Mouse (Mus musculus) neural tube, embryonic 14.5 days (tissue): ENCODE results near the gene Gpr83. TPM values are rescaled to one million over a fixed set of nuclear protein-coding genes. Genes with fewer than 3 reads are reported as not detected.

Experiments used
- ATAC-seq: fragments of 200-750 bp; cut with Nextera tagmentation; 2 replicates; pipeline ENCODE4 v1.8.0; 2017; ENCODE audit warnings: low read depth, mild to moderate bottlenecking, moderate TSS enrichment, moderate library complexity
- H3K27ac ChIP-seq: fragments of 300-500 bp; sonication (generic); 2 replicates; pipeline ENCODE4 v1.5.1; 2014; ENCODE audit warnings: low read depth, mild to moderate bottlenecking, control low read depth, low read length, moderate library complexity, mixed read lengths
- H3K27me3 ChIP-seq: fragments of 300-500 bp; sonication (generic); 2 replicates; pipeline ENCODE4 v1.6.1; 2014; ENCODE audit warnings: low read length; ENCODE audit not compliant: control insufficient read depth, insufficient read depth
- H3K36me3 ChIP-seq: fragments of 300-500 bp; sonication (generic); 2 replicates; pipeline ENCODE4 v1.6.1; 2014; ENCODE audit warnings: low read length, mixed read lengths; ENCODE audit not compliant: control insufficient read depth, insufficient read depth
- H3K4me1 ChIP-seq: fragments of 300-500 bp; sonication (generic); 2 replicates; pipeline ENCODE4 v1.6.1; 2014; ENCODE audit warnings: low read length; ENCODE audit not compliant: control insufficient read depth, insufficient read depth
- H3K4me2 ChIP-seq: fragments of 300-500 bp; sonication (generic); 2 replicates; pipeline ENCODE4 v1.6.1; 2014; ENCODE audit warnings: mild to moderate bottlenecking, low read depth, low read length, control low read depth
- H3K4me3 ChIP-seq: fragments of 300-500 bp; sonication (generic); 2 replicates; pipeline ENCODE4 v1.5.1; 2014; ENCODE audit warnings: low read depth, low read length, control low read depth, mixed read lengths
- H3K9ac ChIP-seq: fragments of 300-500 bp; sonication (generic); replicated peaks from 2 replicates; pipeline ENCODE4 v1.6.1; 2014; ENCODE audit warnings: low read depth, mild to moderate bottlenecking, control low read depth, low read length, mixed read lengths
- H3K9me3 ChIP-seq: fragments of 300-500 bp; sonication (generic); 2 replicates; pipeline ENCODE4 v1.6.1; 2016; ENCODE audit warnings: low read length; ENCODE audit not compliant: control insufficient read depth
- WGBS: fragments of 180-500 bp; shearing (Covaris S2); extraction: QIAGEN DNeasy Blood & Tissue Kit; methylation state at CpG from one replicate; pipeline ENCODE4 v1.1.7; 2014; 5-methylcytosine and 5-hydroxymethylcytosine counted together
- polyA plus RNA-seq: library from polyadenylated mRNA; unstranded; fragments of >200 nt; fragmentation: Nextera tagmentation; extraction: Ambion mirVana; gene quantifications from 2 replicates; pipeline ENCODE4 v1.2.1, GENCODE M21; 2014

The Gpr83 gene
- polyA plus RNA-seq, 1 experiment from 2014 or later = 0.75 TPM

DNA sequence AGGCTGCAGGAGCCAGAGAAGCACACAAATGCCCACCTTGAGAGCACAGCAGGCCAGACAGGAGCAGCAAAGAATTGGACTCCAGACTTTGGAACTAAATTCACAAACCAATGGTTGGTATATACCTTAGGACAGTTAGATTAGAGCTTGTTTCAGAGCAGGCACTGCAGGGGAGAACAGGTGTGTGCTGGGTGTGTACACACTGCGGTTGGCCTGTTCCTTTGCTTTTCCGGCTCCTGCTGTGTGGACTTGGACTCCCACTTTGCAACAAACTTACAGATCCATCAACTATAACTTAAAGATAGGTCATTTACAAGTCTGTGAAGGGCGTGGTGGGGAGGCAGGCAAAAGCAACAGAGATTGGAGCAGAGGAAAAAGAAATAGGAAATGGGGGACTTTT is 1.2 kb upstream of the Gpr83 start:
- WGBS = 89% methylated on average over 3 of the region's 3 CpGs
- Histone ChIP-seq H3K9ac (no peak overlapping the region), H3K4me3 (no peak overlapping the region), H3K27me3 (peaks cover 6% of the 10 kb centered on the region), H3K36me3 (no peaks in the 10 kb centered on the region), H3K4me1 (peaks cover 4% of the 10 kb centered on the region; the same call in 1 of the 2 replicates), H3K9me3 (no peaks in the 10 kb centered on the region), H3K27ac (no peak overlapping the region), H3K4me2 (no peak overlapping the region)
- ATAC-seq = no peak

DNA sequence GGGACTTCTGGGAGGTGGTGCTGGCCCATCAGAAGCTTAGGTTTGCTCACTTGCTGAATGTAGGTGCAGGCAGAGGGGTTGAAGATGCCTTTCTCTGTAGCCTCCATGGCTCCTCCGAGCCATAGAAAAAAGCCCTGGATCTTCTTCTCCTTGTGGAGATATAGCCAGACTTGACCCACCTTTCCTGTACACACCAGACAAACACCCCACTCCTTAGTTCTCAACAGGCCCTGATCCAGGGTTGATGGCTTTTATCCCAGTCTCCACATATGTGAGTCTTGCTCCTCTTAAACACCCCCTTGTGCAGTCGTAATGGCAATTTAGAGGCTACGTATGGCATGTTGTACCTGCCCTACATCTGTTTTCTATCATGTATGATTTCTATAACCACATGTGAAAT is 3.1 kb downstream of the Gpr83 start:
- ATAC-seq = no peak
- no peak overlapping the region for H3K27ac ChIP-seq
- no peaks in the 10 kb centered on the region for H3K9me3 ChIP-seq
- WGBS = 94% methylated on average over 3 of the region's 3 CpGs
- no peaks in the 10 kb centered on the region for H3K36me3 ChIP-seq
- H3K27me3 ChIP-seq = peaks cover 6% of the 10 kb centered on the region
- peaks cover 4% of the 10 kb centered on the region; the same call in 1 of the 2 replicates for H3K4me1 ChIP-seq
- H3K9ac ChIP-seq = no peak overlapping the region
- no peak overlapping the region for H3K4me2 ChIP-seq
- no peak overlapping the region for H3K4me3 ChIP-seq

DNA sequence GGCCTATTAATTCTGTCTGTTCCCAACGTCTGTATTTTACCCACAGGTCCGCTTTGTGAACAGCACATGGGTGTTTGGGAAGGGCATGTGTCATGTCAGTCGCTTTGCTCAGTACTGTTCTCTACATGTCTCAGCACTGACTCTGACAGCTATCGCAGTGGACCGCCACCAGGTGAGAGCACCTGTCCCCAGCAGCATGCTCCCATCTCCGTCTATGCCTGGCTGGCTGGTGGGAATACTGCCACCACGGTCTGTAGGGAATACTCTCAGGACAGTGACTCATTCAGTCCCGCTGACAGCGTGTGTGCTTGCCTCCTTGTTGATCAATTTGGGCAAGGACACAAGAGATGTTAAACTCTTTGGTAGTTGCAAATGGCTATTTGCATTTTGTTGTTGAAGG is 4.7 kb downstream of the Gpr83 start:
- Histone ChIP-seq H3K9me3 (no peaks in the 10 kb centered on the region), H3K27me3 (no peaks in the 10 kb centered on the region; the same call in none of the 2 replicates), H3K4me3 (no peak overlapping the region), H3K9ac (no peak overlapping the region), H3K36me3 (no peaks in the 10 kb centered on the region), H3K4me2 (no peak overlapping the region), H3K27ac (no peak overlapping the region), H3K4me1 (peaks cover 4% of the 10 kb centered on the region; the same call in 1 of the 2 replicates)
- WGBS = 83% methylated on average over 9 of the region's 9 CpGs
- ATAC-seq = no peak

DNA sequence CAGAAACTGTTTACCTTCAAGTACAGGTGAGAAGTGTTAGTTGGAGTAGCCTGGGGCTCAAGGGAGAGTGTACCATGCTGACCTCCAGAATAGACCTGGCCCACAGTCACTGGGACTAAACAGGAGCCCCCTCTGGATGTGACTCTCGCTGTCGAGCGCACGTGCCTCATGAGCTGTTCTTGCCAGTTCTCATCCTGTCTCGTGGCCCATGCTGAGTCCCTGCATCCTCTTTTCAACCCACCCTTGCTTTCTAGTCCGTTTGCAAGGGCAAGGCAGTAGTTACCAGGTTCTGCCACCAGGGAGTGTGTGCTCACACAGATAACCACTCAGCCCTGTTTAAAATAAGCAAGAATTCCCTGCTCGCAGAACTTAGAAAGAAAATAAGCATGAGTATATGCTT is 6.9 kb downstream of the Gpr83 start:
- H3K36me3 ChIP-seq = no peaks in the 10 kb centered on the region
- 35% methylated on average over 7 of the region's 7 CpGs for WGBS
- peak; percentile 55; the same call in 1 of the 2 replicates for ATAC-seq
- no peaks in the 10 kb centered on the region for H3K27me3 ChIP-seq
- H3K4me1 ChIP-seq = peaks cover under 1% of the 10 kb centered on the region; the same call in 1 of the 2 replicates
- no peak overlapping the region for H3K9ac ChIP-seq
- no peak overlapping the region for H3K4me2 ChIP-seq
- no peak overlapping the region for H3K4me3 ChIP-seq
- no peaks in the 10 kb centered on the region for H3K9me3 ChIP-seq
- no peak overlapping the region for H3K27ac ChIP-seq

DNA sequence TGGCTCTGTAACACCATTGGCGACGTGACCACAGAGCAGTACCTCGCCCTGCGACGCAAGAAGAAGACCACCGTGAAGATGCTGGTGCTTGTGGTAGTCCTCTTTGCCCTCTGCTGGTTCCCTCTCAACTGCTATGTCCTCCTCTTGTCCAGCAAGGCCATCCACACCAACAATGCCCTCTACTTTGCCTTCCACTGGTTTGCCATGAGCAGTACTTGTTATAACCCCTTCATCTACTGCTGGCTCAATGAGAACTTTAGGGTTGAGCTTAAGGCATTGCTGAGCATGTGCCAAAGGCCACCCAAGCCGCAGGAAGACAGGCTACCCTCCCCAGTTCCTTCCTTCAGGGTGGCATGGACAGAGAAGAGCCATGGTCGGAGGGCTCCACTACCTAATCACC is 8.3 kb downstream of the Gpr83 start:
- H3K4me3 ChIP-seq = no peak overlapping the region
- H3K4me2 ChIP-seq = no peak overlapping the region
- ATAC-seq = no peak
- H3K36me3 ChIP-seq = no peaks in the 10 kb centered on the region
- no peak overlapping the region for H3K9ac ChIP-seq
- no peaks in the 10 kb centered on the region for H3K27me3 ChIP-seq
- no peaks in the 10 kb centered on the region for H3K9me3 ChIP-seq
- no peak overlapping the region for H3K27ac ChIP-seq
- H3K4me1 ChIP-seq = peaks cover 3% of the 10 kb centered on the region; the same call in 1 of the 2 replicates
- 99% methylated on average over 8 of the region's 8 CpGs for WGBS

DNA sequence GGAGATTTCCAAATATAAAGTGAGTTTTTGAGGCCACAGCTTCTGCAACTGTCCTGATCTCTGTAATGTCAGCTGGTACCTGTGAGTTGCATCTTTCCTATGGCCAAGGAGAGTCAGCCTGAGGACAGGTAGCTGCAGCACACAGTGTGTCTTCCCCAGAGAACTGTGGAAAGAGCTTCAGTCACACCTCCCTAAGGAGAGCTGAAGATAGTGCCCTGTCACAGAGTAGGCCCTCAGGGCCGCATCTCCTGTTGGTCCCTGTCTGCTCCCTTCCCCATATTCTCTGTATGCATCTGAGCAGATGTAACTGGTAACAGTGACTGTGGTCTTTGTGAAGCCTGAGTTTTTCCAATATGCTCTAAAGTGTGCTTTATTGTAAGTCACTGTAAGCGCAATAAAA is 10.4 kb downstream of the Gpr83 start:
- ATAC-seq = no peak
- peaks cover 3% of the 10 kb centered on the region; the same call in 1 of the 2 replicates for H3K4me1 ChIP-seq
- 93% methylated on average over 2 of the region's 2 CpGs for WGBS
- no peak overlapping the region for H3K9ac ChIP-seq
- H3K9me3 ChIP-seq = no peaks in the 10 kb centered on the region
- no peaks in the 10 kb centered on the region for H3K27me3 ChIP-seq
- no peak overlapping the region for H3K27ac ChIP-seq
- no peaks in the 10 kb centered on the region for H3K36me3 ChIP-seq
- no peak overlapping the region for H3K4me3 ChIP-seq
- no peak overlapping the region for H3K4me2 ChIP-seq

DNA sequence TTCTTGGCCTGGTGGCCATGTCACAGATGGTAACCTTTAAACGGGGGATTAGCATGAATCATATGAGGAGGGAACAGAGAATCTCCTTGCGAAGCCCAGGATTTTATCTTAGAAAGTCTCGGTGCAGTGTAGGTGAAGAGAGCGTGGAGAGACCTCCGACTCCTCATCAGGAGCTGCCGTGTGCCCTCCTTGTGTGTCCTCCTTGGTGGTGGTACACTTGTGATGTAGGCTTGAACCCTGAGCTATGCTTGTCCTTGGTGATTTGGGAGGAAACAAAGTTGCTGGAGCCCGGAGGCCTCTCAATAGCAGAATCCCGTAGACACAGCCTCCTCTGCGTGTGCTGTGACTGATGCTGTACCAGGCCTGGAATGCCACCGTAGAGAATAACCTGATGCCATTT is 10.8 kb downstream of the Gpr83 start:
- Histone ChIP-seq H3K4me2 (no peak overlapping the region), H3K9ac (no peak overlapping the region), H3K9me3 (no peaks in the 10 kb centered on the region), H3K36me3 (no peaks in the 10 kb centered on the region), H3K27me3 (no peaks in the 10 kb centered on the region), H3K4me3 (no peak overlapping the region), H3K27ac (no peak overlapping the region), H3K4me1 (peaks cover 3% of the 10 kb centered on the region; the same call in 1 of the 2 replicates)
- WGBS = 90% methylated on average over 10 of the region's 10 CpGs
- no peak for ATAC-seq

DNA sequence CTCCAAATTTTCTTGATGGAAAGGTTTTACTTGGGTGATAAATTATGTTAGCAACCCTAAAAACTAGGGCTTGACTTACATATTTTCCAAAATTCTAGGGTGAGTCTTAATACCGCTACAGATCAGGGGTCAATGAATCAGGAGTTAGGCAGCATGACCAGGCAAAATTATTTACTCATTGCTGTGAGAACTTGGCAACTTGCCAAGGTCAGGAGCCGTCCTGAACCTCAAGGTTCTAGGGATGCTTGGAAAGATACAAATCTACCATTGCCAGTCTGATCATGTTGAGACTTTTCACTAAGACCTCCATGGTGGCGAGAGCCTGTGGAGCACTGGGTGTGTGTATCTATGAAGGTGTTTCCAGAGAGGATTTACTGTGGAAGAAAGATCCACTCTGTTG is 11.5 kb downstream of the Gpr83 start:
- WGBS = 60% methylated on average over 3 of the region's 3 CpGs
- H3K27me3 ChIP-seq = no peaks in the 10 kb centered on the region
- no peak overlapping the region for H3K4me2 ChIP-seq
- no peak overlapping the region for H3K4me3 ChIP-seq
- H3K36me3 ChIP-seq = no peaks in the 10 kb centered on the region
- no peak for ATAC-seq
- no peaks in the 10 kb centered on the region for H3K9me3 ChIP-seq
- no peak overlapping the region for H3K27ac ChIP-seq
- peaks cover 3% of the 10 kb centered on the region; the same call in 1 of the 2 replicates for H3K4me1 ChIP-seq
- H3K9ac ChIP-seq = no peak overlapping the region

DNA sequence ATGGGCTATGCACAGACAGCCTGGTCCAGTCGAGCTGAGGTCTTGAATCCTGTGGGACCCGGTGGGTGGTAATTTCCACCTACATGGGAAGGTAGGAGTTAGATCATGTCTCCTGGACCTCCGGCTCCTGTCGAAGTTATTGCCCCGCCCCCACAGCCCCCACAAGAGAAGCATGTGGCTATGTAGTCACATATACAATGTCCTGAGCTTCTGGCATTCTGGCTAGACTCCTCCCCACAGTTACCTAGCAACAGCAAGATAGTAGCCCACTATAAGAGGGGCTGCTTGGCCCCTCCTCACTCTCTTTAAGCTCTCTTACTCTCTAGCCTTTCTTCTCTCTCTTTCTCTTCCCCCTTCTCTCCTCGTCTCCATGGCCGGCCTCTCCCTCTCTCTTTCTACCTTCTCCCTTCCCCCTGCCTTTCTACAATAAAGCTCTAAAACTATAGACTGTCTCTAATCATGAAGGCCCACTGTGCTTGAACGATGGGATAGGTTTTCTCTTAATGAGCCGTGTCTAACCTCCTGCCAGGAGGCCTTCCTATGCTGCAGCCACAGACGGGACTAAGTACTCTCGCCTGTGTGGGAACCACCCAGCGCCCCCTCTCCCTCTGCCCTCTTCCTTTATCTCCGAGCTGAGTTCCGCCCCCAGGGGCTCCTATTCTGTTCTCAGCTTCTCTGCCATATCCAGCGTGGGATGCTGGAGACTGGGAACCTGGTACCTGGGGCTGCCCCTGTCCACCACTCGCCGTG is 12.3 kb downstream of the Gpr83 start:
- no peak overlapping the region for H3K9ac ChIP-seq
- peak overlapping the region; percentile 3; the same call in 1 of the 2 replicates for H3K4me2 ChIP-seq
- peak; percentile 76 for ATAC-seq
- 22% methylated on average over 17 of the region's 17 CpGs for whole genome bisulfite sequencing
- no peaks in the 10 kb centered on the region for H3K36me3 ChIP-seq
- H3K27ac ChIP-seq = no peak overlapping the region
- no peak overlapping the region for H3K4me3 ChIP-seq
- no peaks in the 10 kb centered on the region for H3K27me3 ChIP-seq
- H3K4me1 ChIP-seq = peaks cover 3% of the 10 kb centered on the region; the same call in 1 of the 2 replicates
- no peaks in the 10 kb centered on the region for H3K9me3 ChIP-seq
